Mouse (Mus musculus) intestine, embryonic 14.5 days (tissue): ENCODE measurements around the gene Hs6st3. TPM values are rescaled to one million over a fixed set of nuclear protein-coding genes. Genes with fewer than 3 reads are reported as not detected.

Source experiments
- ATAC-seq: fragments of 200-750 bp; cut with Nextera tagmentation; replicated peaks from 2 replicates; pipeline ENCODE4 v1.8.0; 2017; ENCODE audit warnings: low read depth, moderate number of reproducible peaks, moderate TSS enrichment, moderate library complexity; ENCODE audit not compliant: low FRiP score, low TSS enrichment
- DNase-seq: peaks from one replicate; pipeline ENCODE4 v3.0.0-alpha.2; 2018; ENCODE audit warnings: low spot score
- H3K27ac ChIP-seq: fragments of 300-500 bp; sonication (generic); 2 replicates; pipeline ENCODE4 v1.5.1; 2014; ENCODE audit warnings: low read depth, mild to moderate bottlenecking, control low read depth
- H3K27me3 ChIP-seq: fragments of 300-500 bp; sonication (generic); replicated peaks from 2 replicates; pipeline ENCODE4 v1.6.1; 2014; ENCODE audit warnings: low read length, control low read depth; ENCODE audit not compliant: control insufficient read depth, insufficient read depth
- H3K36me3 ChIP-seq: fragments of 300-500 bp; sonication (generic); 2 replicates; pipeline ENCODE4 v1.6.1; 2014; ENCODE audit warnings: low read length, control low read depth; ENCODE audit not compliant: control insufficient read depth, insufficient read depth
- H3K4me1 ChIP-seq: fragments of 300-500 bp; sonication (generic); replicated peaks from 2 replicates; pipeline ENCODE4 v1.6.1; 2014; ENCODE audit warnings: low read length, control low read depth, mixed read lengths; ENCODE audit not compliant: control insufficient read depth, insufficient read depth
- H3K4me2 ChIP-seq: fragments of 300-500 bp; sonication (generic); 2 replicates; pipeline ENCODE4 v1.6.1; 2014; ENCODE audit warnings: low read length
- H3K4me3 ChIP-seq: fragments of 300-500 bp; sonication (generic); 2 replicates; pipeline ENCODE4 v1.5.1; 2014; ENCODE audit warnings: low read depth, low read length, control low read depth, mixed read lengths
- H3K9ac ChIP-seq: fragments of 300-500 bp; sonication (generic); 2 replicates; pipeline ENCODE4 v1.6.1; 2014; ENCODE audit warnings: mild to moderate bottlenecking, low read length
- H3K9me3 ChIP-seq: fragments of 300-500 bp; sonication (generic); 2 replicates; pipeline ENCODE4 v1.6.1; 2016; ENCODE audit warnings: low read length, control low read depth; ENCODE audit not compliant: control insufficient read depth
- WGBS: fragments of 180-500 bp; shearing (Covaris S2); extraction: QIAGEN DNeasy Blood & Tissue Kit; methylation state at CpG from one replicate; pipeline ENCODE4 v1.1.7; 2014; 5-methylcytosine and 5-hydroxymethylcytosine counted together
- polyA plus RNA-seq: library from polyadenylated mRNA; unstranded; fragments of >200 nt; fragmentation: Nextera tagmentation; extraction: Ambion mirVana; gene quantifications from 2 replicates; pipeline ENCODE4 v1.2.1, GENCODE M21; 2014

Hs6st3 gene
- polyA plus RNA-seq, 1 experiment from 2014 or later, result 0.37 TPM

DNA sequence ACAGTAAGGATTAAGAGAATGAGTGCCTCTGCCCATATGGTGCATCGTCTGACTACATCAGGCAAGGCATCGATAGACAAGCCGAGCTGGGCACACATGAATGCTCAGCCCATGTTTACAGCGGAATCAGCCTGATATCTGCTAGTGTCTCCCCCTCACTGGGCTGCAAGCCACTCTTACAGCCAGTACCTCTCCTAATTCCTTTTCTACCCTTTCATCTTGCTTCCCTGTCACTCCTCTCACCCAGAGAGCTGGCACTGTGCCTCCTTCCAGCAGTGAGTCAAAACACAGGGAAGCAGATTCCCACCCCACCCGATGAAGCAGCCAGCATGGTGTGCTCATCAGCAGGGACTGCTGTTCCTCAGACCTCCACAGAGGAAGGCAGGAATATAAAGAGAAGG is 527.6 kb downstream of the Hs6st3 start:
- H3K27me3 ChIP-seq, result no peaks in the 10 kb centered on the region
- ATAC-seq (no peak), DNase-seq (no peak)
- H3K9me3 ChIP-seq, result no peaks in the 10 kb centered on the region
- whole genome bisulfite sequencing, result 80% methylated on average over 5 of the region's 5 CpGs
- no peak overlapping the region for H3K4me3 ChIP-seq
- no peak overlapping the region for H3K9ac ChIP-seq
- H3K4me2 ChIP-seq, result no peak overlapping the region
- no peaks in the 10 kb centered on the region for H3K4me1 ChIP-seq
- no peak overlapping the region for H3K27ac ChIP-seq
- no peaks in the 10 kb centered on the region for H3K36me3 ChIP-seq

DNA sequence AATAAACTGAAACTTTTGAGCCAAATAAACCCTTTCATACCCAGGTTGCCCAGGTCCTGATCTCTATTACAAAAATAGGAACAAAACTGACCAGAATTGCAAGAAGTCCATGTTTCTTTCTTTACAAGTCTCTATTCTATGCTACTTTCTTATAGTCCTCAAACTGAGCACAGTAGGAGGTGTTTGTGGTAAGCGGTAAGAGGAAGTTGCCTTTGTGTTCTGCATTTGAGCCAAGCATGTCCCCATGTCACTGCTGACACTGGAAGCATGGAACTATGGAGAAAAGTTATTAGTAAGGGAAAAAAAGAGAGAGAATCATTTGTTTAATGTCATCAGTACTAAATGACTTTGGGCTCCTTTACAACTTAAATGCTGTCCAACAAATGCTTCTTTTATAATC is 529.3 kb downstream of the Hs6st3 start:
- Histone ChIP-seq H3K4me2 (no peak overlapping the region), H3K4me3 (no peak overlapping the region), H3K27me3 (no peaks in the 10 kb centered on the region), H3K9me3 (no peaks in the 10 kb centered on the region), H3K4me1 (no peaks in the 10 kb centered on the region), H3K27ac (no peak overlapping the region), H3K9ac (no peak overlapping the region), H3K36me3 (no peaks in the 10 kb centered on the region)
- no peak for DNase-seq
- WGBS, result 95% methylated on average over 1 of the region's 1 CpGs
- ATAC-seq, result no peak

DNA sequence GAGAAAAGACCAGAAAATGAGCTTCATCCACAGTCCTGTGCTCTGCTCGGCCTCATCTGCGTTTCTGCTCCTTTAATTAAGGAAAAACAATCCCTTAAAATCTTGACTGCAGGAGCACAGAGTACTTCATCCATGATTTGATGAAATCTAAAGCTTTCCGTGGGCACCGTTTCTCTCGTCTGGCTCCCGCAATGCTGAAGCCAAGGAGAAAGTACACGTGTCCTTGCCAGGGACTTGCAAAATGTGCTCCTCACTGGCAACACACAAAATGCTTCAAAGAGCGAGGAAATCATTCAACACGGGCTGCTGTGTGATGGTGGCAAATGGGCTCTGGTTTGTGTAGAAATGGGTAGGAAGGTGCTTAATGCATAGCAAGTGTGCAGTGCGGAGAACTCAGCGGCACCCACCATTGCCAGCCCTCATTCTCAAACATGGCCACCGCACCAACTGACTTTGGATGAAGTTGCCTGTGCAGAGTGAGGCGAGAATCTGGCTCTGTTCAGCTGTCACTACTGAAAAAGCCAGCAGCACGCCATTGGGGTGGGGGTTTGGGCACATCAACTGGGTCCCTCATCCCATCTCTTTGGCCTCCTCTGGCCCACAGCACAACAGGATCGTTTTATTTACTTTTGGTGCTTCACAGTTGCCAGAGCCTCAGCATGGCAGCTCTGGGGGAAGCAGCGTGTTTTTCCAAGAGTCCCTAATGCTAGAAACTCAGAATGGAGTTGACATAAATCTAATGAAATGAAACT is 532.9 kb downstream of the Hs6st3 start:
- H3K4me2 ChIP-seq, result no peak overlapping the region
- no peak overlapping the region for H3K9ac ChIP-seq
- no peaks in the 10 kb centered on the region for H3K4me1 ChIP-seq
- ATAC-seq (no peak), DNase-seq (no peak)
- no peak overlapping the region for H3K27ac ChIP-seq
- no peaks in the 10 kb centered on the region for H3K36me3 ChIP-seq
- H3K4me3 ChIP-seq, result no peak overlapping the region
- 85% methylated on average over 16 of the region's 16 CpGs for WGBS
- no peaks in the 10 kb centered on the region for H3K27me3 ChIP-seq
- H3K9me3 ChIP-seq, result no peaks in the 10 kb centered on the region

DNA sequence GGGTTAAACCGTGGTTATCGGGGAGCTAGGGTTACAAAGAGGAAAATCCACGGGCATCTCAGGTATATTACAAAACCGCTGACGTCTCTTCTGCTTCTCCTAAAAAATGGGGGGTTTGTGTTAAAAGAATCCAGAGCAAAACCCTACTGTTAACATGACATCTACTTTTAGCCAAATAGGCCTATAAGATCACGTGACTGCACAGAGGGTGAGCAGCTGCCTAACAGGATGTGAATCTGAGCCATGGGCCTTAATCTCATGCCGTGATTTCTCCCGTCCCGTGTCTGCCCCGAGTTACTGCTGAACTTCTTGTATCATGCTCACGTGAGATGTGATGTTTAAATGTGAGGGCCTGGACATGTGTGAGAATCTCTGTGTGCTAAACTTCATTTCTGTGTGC is 540.4 kb downstream of the Hs6st3 start:
- ATAC-seq (no peak), DNase-seq (no peak)
- 93% methylated on average over 11 of the region's 11 CpGs for WGBS
- Histone ChIP-seq H3K4me3 (no peak overlapping the region), H3K9me3 (no peaks in the 10 kb centered on the region), H3K9ac (no peak overlapping the region), H3K27ac (no peak overlapping the region), H3K27me3 (no peaks in the 10 kb centered on the region), H3K36me3 (no peaks in the 10 kb centered on the region), H3K4me2 (no peak overlapping the region), H3K4me1 (no peaks in the 10 kb centered on the region)

DNA sequence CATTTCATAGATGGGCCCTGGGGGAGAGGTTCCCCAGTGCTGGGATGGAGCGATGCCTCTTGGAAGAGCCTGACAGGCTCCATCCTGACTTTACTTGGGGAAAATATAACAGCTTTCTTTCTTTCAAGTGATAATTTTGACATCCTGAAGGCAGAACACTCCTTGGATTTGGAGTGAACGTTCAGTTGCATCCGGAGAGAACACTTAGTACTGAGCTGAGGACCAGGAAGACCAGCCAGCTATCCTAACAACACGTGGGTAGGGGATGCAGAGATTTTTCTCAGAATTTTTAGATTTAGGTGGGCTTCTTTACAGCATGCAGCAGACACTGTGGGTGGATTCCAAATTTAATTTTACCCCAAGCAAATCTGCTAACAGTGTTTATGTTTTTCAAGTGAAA is 541.9 kb downstream of the Hs6st3 start:
- no peak overlapping the region for H3K4me3 ChIP-seq
- no peaks in the 10 kb centered on the region for H3K4me1 ChIP-seq
- no peak overlapping the region for H3K27ac ChIP-seq
- DNase-seq (no peak), ATAC-seq (no peak)
- H3K27me3 ChIP-seq, result no peaks in the 10 kb centered on the region
- no peaks in the 10 kb centered on the region for H3K9me3 ChIP-seq
- H3K4me2 ChIP-seq, result no peak overlapping the region
- no peaks in the 10 kb centered on the region for H3K36me3 ChIP-seq
- 88% methylated on average over 4 of the region's 4 CpGs for WGBS
- no peak overlapping the region for H3K9ac ChIP-seq

DNA sequence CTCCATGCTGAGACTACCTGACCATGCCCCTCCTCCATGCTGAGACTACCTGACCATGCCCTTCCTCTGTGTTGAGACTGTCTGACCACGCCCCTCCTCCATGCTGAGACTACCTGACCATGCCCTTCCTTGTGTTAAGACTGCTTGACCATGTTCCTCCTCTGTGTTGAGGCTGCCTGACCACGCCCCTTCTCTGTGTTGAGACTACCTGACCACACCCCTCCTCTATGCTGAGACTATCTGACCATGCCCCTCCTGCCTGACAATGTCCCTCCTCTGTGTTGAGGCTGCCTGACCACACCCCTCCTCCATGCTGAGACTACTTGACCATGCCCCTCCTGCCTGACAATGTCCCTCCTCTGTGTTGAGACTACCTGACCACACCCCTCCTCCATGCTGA is 549.7 kb downstream of the Hs6st3 start:
- 68% methylated on average over 2 of the region's 2 CpGs for WGBS
- ATAC-seq (0 out of 2 replicates have a peak, but pooled peaks have one; percentile 36), DNase-seq (no peak)

DNA sequence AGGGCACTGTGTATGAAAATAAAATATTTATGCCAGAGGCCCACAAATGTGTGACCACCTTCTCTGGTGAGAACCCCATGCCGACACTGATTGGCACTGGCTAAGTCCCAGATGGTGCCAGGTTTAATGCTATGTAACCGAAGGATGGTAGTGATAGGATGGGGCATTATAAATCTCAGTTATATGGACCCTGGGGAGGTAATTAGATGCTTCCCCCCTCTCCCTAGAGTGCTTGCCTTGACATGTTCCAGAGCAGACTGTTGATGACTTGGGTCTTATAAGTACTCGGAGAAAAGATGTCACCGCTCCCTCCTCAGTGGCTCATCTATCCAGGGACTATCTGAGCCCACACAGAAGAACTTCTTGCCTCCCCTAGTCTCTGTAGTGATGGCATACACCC is 561.8 kb downstream of the Hs6st3 start:
- H3K36me3 ChIP-seq, result no peaks in the 10 kb centered on the region
- WGBS, result 79% methylated on average over 4 of the region's 4 CpGs
- H3K27ac ChIP-seq, result no peak overlapping the region
- H3K4me3 ChIP-seq, result no peak overlapping the region
- no peak for DNase-seq
- no peaks in the 10 kb centered on the region for H3K9me3 ChIP-seq
- no peaks in the 10 kb centered on the region for H3K4me1 ChIP-seq
- ATAC-seq, result no peak
- H3K9ac ChIP-seq, result no peak overlapping the region
- no peaks in the 10 kb centered on the region for H3K27me3 ChIP-seq
- H3K4me2 ChIP-seq, result no peak overlapping the region

More for the DNA sequence above, 549.7 kb downstream of the Hs6st3 start:
- no peak overlapping the region for H3K9ac ChIP-seq
- no peak overlapping the region for H3K4me3 ChIP-seq
- H3K36me3 ChIP-seq, result no peaks in the 10 kb centered on the region
- H3K4me1 ChIP-seq, result no peaks in the 10 kb centered on the region
- H3K9me3 ChIP-seq, result no peaks in the 10 kb centered on the region
- no peak overlapping the region for H3K27ac ChIP-seq
- H3K27me3 ChIP-seq, result no peaks in the 10 kb centered on the region
- no peak overlapping the region for H3K4me2 ChIP-seq

DNA sequence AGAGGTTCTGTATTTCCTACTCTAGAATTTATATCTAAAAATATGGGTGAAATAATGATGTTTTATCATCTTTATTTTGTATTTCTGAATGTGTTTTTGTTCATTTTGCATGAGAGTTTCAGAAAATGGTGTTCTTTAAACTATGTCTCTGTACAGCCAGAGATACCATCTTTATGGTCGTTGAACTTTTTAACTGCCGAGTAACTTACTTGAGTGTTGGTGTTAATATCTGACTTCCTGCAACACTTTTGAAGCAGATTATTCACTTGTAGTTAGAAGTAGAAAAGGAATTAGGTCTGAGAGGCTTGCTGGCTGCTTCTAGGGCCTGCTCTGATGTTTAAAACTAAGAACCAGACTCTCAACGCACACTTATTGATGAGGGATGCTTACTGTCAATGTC is 576.6 kb downstream of the Hs6st3 start:
- 66% methylated on average over 3 of the region's 3 CpGs for WGBS
- H3K27ac ChIP-seq, result no peak overlapping the region
- H3K36me3 ChIP-seq, result no peaks in the 10 kb centered on the region
- no peaks in the 10 kb centered on the region for H3K4me1 ChIP-seq
- DNase-seq (no peak), ATAC-seq (no peak)
- no peaks in the 10 kb centered on the region for H3K27me3 ChIP-seq
- H3K4me3 ChIP-seq, result no peak overlapping the region
- H3K9me3 ChIP-seq, result no peaks in the 10 kb centered on the region
- H3K4me2 ChIP-seq, result no peak overlapping the region
- no peak overlapping the region for H3K9ac ChIP-seq

DNA sequence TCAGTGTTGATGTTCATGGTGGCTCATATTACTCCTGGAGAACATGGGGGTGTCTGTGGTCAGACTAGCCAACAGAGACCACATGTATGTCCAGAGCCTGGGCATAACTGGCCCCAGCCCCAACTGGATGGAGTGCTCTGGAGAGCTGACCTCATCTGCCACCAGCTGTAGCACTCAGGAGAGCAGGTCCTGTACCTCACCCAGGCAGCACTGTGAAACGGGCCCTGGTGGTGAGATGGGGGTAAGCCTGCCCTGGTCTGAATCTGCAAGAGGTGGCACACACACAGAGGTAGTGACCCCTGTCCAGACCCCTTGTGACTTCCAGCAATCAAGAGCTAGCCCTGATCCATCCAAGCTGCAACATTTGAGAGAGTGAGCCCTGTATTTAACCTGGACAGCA is 579.2 kb downstream of the Hs6st3 start:
- Histone ChIP-seq H3K4me2 (no peak overlapping the region), H3K27me3 (no peaks in the 10 kb centered on the region), H3K9me3 (no peaks in the 10 kb centered on the region), H3K4me1 (no peaks in the 10 kb centered on the region), H3K36me3 (no peaks in the 10 kb centered on the region), H3K27ac (no peak overlapping the region), H3K9ac (no peak overlapping the region), H3K4me3 (no peak overlapping the region)
- WGBS, result 56% methylated on average over 1 of the region's 1 CpGs
- no peak for ATAC-seq
- no peak for DNase-seq
